Mouse (Mus musculus) brain, embryonic 14.5 days (tissue): Measurements from ENCODE around the gene Fam160a1.

Source experiments
- CTCF ChIP-seq: fragments of 200-500 bp; IDR thresholded peaks from 2 replicates; pipeline ENCODE4 v1.5.1; 2012; ENCODE audit warnings: inconsistent platforms, mild to moderate bottlenecking, moderate library complexity, borderline replicate concordance; ENCODE audit not compliant: insufficient read depth, insufficient read length; ENCODE audit errors: extremely low read depth
- POLR2A ChIP-seq: fragments of 200-500 bp; IDR thresholded peaks from 2 replicates; pipeline ENCODE4 v1.6.1; 2012; ENCODE audit warnings: mild to moderate bottlenecking, inconsistent platforms, borderline replicate concordance; ENCODE audit not compliant: poor library complexity, insufficient read depth, insufficient read length, severe bottlenecking; ENCODE audit errors: extremely low read depth

DNA sequence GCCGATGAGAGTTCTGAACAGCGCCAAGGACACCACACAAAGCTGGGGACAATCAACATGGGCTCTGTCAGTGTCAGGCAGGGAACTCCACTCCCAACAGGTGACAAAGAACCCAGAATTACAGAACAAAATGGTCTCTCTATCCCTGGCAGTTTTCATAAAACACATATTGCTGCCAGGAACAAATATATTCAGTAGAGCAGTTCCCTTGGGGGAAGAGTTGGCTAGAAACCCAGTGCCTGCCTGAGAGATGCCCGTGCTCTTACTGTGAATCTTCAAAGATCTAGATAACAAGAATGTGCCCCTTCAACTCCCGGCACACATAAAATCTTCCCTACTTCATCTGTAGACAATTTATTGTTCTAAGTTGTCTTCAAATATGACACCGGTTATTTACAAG is 133.5 kb downstream of the Fam160a1 start:
- TF ChIP-seq CTCF, result no peak
- TF ChIP-seq POLR2A, result no peak
